Mouse (Mus musculus): ENCODE measurements around the gene Car4. TPM values are rescaled to one million over a fixed set of nuclear protein-coding genes. Genes with fewer than 3 reads are reported as not detected.

Car4 gene
- polyA plus RNA-seq, 1 experiment from 2014 or later, result 172 TPM

DNA sequence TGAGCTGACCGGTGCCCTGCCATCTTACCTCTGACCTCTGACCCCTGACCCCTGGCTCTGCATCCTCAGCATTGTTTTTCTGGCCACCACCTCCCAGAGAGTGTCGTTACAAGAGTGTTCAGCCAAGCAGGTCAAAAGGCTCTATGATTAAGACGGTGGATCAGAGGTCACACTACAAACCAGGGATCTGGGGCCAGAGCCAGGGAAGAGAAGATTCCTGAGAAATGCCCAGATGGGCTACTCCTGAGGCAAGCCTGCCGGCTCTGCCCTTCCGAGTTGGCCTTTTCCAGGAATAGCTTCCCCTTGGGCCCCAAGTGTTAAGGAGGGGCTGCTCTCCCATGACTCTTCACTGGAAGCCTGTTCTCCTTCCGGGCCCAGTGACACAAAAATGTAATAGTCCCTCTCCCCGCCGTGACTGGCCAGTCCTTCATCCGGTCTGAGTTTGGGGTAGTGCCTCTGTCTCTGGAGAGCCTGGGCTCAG lies 2.2 kb downstream of the Car4 start:
- H3K27me3 ChIP-seq (replicated peaks; ENCODE audit: insufficient read depth, low read length), result peaks cover 3% of the 10 kb centered on the region; the same call in 1 of the 2 replicates
- H3K4me1 ChIP-seq (ENCODE audit: insufficient read depth, low read depth, low read length), result peaks cover 3% of the 10 kb centered on the region; the same call in 1 of the 2 replicates
- peak overlapping the region; percentile 35; the same call in 1 of the 2 replicates for H3K27ac ChIP-seq (ENCODE audit: low read length)
- H3K9me3 ChIP-seq (ENCODE audit: low read length), result no peaks in the 10 kb centered on the region
- H3K4me2 ChIP-seq (replicated peaks; ENCODE audit: low read depth, low read length), result 0 out of 2 replicates have a peak overlapping the region, but pooled peaks have one; percentile 17
- H3K9ac ChIP-seq (replicated peaks; ENCODE audit: low read depth), result no peak overlapping the region
- no peak overlapping the region for H3K4me3 ChIP-seq (ENCODE audit: low read depth, low read length)
- ATAC-seq, result peak; percentile 69
- WGBS, result 4% methylated on average over 9 of the region's 9 CpGs
- TF ChIP-seq EP300 (IDR thresholded peaks at IDR 0.05), result 0 out of 2 replicates have a peak, but pooled peaks have one; percentile 24
- no peak for TF ChIP-seq CTCF (IDR thresholded peaks at IDR 0.05)
- no peaks in the 10 kb centered on the region for H3K36me3 ChIP-seq (ENCODE audit: insufficient read depth, low read length)
- peak; percentile 53 for DNase-seq (ENCODE audit: low spot score)

DNA sequence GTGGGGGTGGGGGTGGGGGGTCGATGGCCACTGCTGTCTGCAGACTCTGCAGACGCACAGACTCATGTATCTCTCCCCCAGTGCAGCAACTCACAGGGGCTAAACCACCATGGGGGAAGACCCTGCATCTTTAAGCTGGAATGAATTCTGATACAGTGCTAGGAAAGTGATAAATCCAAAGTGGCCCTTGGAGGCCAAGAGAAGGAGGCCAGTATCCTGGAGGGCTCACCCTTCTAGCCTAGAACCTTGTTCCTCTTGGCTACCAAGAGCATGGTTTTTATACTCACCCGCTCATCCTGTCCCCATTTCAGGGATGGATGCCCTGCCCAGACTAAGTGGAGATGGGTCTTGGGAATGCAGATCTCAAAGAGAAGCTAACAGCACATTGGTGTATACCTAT lies 2.7 kb downstream of the Car4 start:
- peaks cover 3% of the 10 kb centered on the region; the same call in 1 of the 2 replicates for H3K4me1 ChIP-seq (ENCODE audit: insufficient read depth, low read depth, low read length)
- no peak for DNase-seq (ENCODE audit: low spot score)
- no peak overlapping the region for H3K9ac ChIP-seq (replicated peaks; ENCODE audit: low read depth)
- H3K36me3 ChIP-seq (ENCODE audit: insufficient read depth, low read length), result no peaks in the 10 kb centered on the region
- no peak overlapping the region for H3K4me2 ChIP-seq (replicated peaks; ENCODE audit: low read depth, low read length)
- peaks cover 3% of the 10 kb centered on the region; the same call in 1 of the 2 replicates for H3K27me3 ChIP-seq (replicated peaks; ENCODE audit: insufficient read depth, low read length)
- 36% methylated on average over 3 of the region's 3 CpGs for WGBS
- H3K27ac ChIP-seq (ENCODE audit: low read length), result no peak overlapping the region; the same call in 1 of the 2 replicates
- TF ChIP-seq EP300 (IDR thresholded peaks at IDR 0.05) (no peak), CTCF (IDR thresholded peaks at IDR 0.05) (no peak)
- no peaks in the 10 kb centered on the region for H3K9me3 ChIP-seq (ENCODE audit: low read length)
- ATAC-seq, result no peak
- no peak overlapping the region for H3K4me3 ChIP-seq (ENCODE audit: low read depth, low read length)

DNA sequence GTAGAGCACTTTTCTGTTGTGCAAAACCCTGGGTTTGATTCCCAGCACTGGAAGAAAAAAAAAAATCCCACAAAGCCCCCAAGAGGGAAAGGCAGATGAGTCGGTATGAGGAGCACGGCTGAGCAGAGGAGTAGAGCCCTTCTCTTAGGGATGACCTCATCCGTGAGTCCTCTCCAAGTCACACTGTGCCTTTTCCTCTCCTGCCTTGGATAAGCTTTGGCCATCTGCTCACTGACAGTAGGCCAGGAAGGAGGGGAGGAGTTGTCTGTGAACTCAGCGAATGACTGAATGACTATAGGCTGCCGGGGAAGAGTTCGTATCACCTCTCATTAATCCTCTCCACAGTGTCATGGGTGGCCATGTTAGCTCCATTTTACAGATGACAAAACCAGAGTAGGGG lies 3.2 kb downstream of the Car4 start:
- 56% methylated on average over 6 of the region's 6 CpGs for whole genome bisulfite sequencing
- H3K4me2 ChIP-seq (replicated peaks; ENCODE audit: low read depth, low read length), result no peak overlapping the region
- peaks cover 3% of the 10 kb centered on the region; the same call in 1 of the 2 replicates for H3K4me1 ChIP-seq (ENCODE audit: insufficient read depth, low read depth, low read length)
- H3K9me3 ChIP-seq (ENCODE audit: low read length), result no peaks in the 10 kb centered on the region
- DNase-seq (ENCODE audit: low spot score) (no peak), ATAC-seq (no peak)
- no peaks in the 10 kb centered on the region for H3K36me3 ChIP-seq (ENCODE audit: insufficient read depth, low read length)
- H3K4me3 ChIP-seq (ENCODE audit: low read depth, low read length), result no peak overlapping the region
- H3K27ac ChIP-seq (ENCODE audit: low read length), result no peak overlapping the region
- H3K9ac ChIP-seq (replicated peaks; ENCODE audit: low read depth), result no peak overlapping the region
- H3K27me3 ChIP-seq (replicated peaks; ENCODE audit: insufficient read depth, low read length), result peaks cover 3% of the 10 kb centered on the region; the same call in 1 of the 2 replicates
- TF ChIP-seq CTCF (IDR thresholded peaks at IDR 0.05), result no peak
- TF ChIP-seq EP300 (IDR thresholded peaks at IDR 0.05), result no peak

DNA sequence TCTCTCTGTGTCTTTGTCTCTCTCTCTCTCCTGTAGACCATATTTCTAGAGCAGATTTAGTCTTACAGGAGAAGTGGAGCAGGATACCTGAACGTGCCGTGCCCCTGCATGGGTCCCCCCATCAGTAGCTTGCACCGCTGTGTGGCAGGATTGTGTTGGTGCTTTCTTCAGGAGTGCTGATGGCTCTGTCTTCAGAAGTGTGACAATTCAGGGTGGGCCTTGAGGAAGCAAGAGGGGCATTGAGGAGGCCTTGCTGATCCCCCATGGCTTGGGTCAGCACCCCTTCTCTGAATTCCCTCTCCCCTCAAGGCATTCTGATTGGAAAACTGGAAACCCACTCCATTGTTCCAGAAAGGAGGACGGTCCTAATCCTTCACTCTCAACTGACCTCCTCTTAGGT lies 4.0 kb downstream of the Car4 start:
- Histone ChIP-seq H3K27me3 (replicated peaks; ENCODE audit: insufficient read depth, low read length) (peaks cover 3% of the 10 kb centered on the region; the same call in 1 of the 2 replicates), H3K36me3 (ENCODE audit: insufficient read depth, low read length) (no peaks in the 10 kb centered on the region), H3K4me2 (replicated peaks; ENCODE audit: low read depth, low read length) (no peak overlapping the region), H3K4me1 (ENCODE audit: insufficient read depth, low read depth, low read length) (peaks cover 3% of the 10 kb centered on the region; the same call in 1 of the 2 replicates), H3K9ac (replicated peaks; ENCODE audit: low read depth) (no peak overlapping the region), H3K9me3 (ENCODE audit: low read length) (no peaks in the 10 kb centered on the region), H3K4me3 (ENCODE audit: low read depth, low read length) (no peak overlapping the region), H3K27ac (ENCODE audit: low read length) (no peak overlapping the region)
- no peak for TF ChIP-seq EP300 (IDR thresholded peaks at IDR 0.05)
- TF ChIP-seq CTCF (IDR thresholded peaks at IDR 0.05), result no peak
- DNase-seq (ENCODE audit: low spot score), result no peak
- 90% methylated on average over 4 of the region's 4 CpGs for WGBS
- no peak for ATAC-seq

DNA sequence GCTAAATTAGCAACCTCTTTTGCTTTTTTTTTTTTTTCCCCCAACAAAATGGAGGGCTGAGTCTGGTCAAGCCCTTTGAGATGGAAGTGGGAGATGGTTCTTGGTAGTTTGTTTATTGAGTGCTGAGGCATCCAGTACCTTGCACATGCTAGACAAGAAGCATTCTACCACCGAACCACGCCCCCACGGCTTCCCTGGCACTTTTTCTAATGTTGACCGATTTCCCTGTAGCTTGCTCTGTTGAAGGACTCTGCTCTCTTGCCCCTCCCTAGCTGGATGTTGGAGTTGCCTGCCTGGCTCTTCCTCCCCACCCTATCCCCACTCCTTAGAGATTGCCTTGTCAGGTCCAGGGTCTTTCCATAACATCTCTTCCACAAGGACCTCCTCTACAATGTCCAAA lies 5.0 kb downstream of the Car4 start:
- 68% methylated on average over 4 of the region's 4 CpGs for WGBS
- no peak overlapping the region for H3K27ac ChIP-seq (ENCODE audit: low read length)
- TF ChIP-seq EP300 (IDR thresholded peaks at IDR 0.05), result no peak
- no peaks in the 10 kb centered on the region; the same call in 1 of the 2 replicates for H3K27me3 ChIP-seq (replicated peaks; ENCODE audit: insufficient read depth, low read length)
- no peak overlapping the region for H3K4me3 ChIP-seq (ENCODE audit: low read depth, low read length)
- ATAC-seq, result no peak
- DNase-seq (ENCODE audit: low spot score), result no peak
- H3K9ac ChIP-seq (replicated peaks; ENCODE audit: low read depth), result no peak overlapping the region
- no peaks in the 10 kb centered on the region for H3K9me3 ChIP-seq (ENCODE audit: low read length)
- no peaks in the 10 kb centered on the region for H3K36me3 ChIP-seq (ENCODE audit: insufficient read depth, low read length)
- no peak overlapping the region for H3K4me2 ChIP-seq (replicated peaks; ENCODE audit: low read depth, low read length)
- peaks cover under 1% of the 10 kb centered on the region; the same call in 1 of the 2 replicates for H3K4me1 ChIP-seq (ENCODE audit: insufficient read depth, low read depth, low read length)

DNA sequence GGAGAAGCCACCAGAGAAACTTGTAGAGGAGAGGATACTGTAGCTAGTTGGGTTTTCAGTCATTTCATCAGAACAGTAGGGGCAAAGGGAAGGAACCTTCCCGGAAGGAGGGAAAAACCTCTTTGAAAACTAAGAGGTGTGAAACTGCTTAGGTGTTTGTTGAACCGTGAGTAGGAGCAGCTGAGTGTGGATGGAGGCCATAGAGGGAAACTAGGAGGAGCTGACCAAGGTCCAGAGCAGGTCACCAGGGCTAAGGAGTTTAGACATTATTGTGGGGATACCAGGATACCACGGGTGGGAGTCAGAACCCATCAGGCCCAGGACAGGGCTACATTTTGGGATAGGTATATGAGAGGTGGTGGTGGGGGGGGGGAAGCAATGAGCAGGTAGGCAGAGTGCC lies 6.0 kb downstream of the Car4 start:
- TF ChIP-seq EP300 (IDR thresholded peaks at IDR 0.05) (no peak), CTCF (IDR thresholded peaks at IDR 0.05) (no peak)
- no peaks in the 10 kb centered on the region for H3K36me3 ChIP-seq (ENCODE audit: insufficient read depth, low read length)
- ATAC-seq (no peak), DNase-seq (ENCODE audit: low spot score) (no peak)
- no peaks in the 10 kb centered on the region for H3K4me1 ChIP-seq (ENCODE audit: insufficient read depth, low read depth, low read length)
- H3K27ac ChIP-seq (ENCODE audit: low read length), result no peak overlapping the region
- no peaks in the 10 kb centered on the region for H3K9me3 ChIP-seq (ENCODE audit: low read length)
- no peak overlapping the region for H3K4me3 ChIP-seq (ENCODE audit: low read depth, low read length)
- H3K9ac ChIP-seq (replicated peaks; ENCODE audit: low read depth), result no peak overlapping the region
- no peaks in the 10 kb centered on the region for H3K27me3 ChIP-seq (replicated peaks; ENCODE audit: insufficient read depth, low read length)
- WGBS, result 72% methylated on average over 3 of the region's 3 CpGs
- H3K4me2 ChIP-seq (replicated peaks; ENCODE audit: low read depth, low read length), result no peak overlapping the region

Data from lung, postnatal 0 days (tissue).